Mouse (Mus musculus) spleen, adult 2 months (tissue): ENCODE data around the gene Ptpdc1. TPM values are rescaled to one million over a fixed set of nuclear protein-coding genes. Genes with fewer than 3 reads are reported as not detected.

Experiments used
- DNase-seq, 2 experiments: peaks; one replicate each; pipeline versions ENCODE4 v3.0.0 to v3.0.0-alpha.2; 2012 to 2021; ENCODE audit warnings: low spot score in 2 of 2, low read depth in 1 of 2
- H3K27ac ChIP-seq: fragments of 200-500 bp; 2 replicates; pipeline ENCODE4 v1.5.1; 2012; ENCODE audit warnings: low read length, inconsistent platforms; ENCODE audit not compliant: insufficient read depth
- H3K27me3 ChIP-seq: fragments of 200-500 bp; 2 replicates; pipeline ENCODE4 v1.6.1; 2012; ENCODE audit warnings: mild to moderate bottlenecking, moderate library complexity, low read length, inconsistent platforms; ENCODE audit not compliant: control insufficient read depth, insufficient read depth
- H3K36me3 ChIP-seq: fragments of 200-500 bp; 2 replicates; pipeline ENCODE4 v1.6.1; 2012; ENCODE audit warnings: mild to moderate bottlenecking, low read length, inconsistent platforms; ENCODE audit not compliant: control insufficient read depth, insufficient read depth
- H3K4me1 ChIP-seq: fragments of 200-500 bp; 2 replicates; pipeline ENCODE4 v1.6.1; 2011; ENCODE audit warnings: inconsistent platforms; ENCODE audit not compliant: control insufficient read depth, insufficient read depth, insufficient read length
- H3K4me3 ChIP-seq: fragments of 200-500 bp; 2 replicates; pipeline ENCODE4 v1.5.1; 2011; ENCODE audit warnings: mild to moderate bottlenecking, inconsistent platforms; ENCODE audit not compliant: insufficient read depth, insufficient read length; ENCODE audit errors: extremely low read depth
- CTCF ChIP-seq: fragments of 200-500 bp; IDR thresholded peaks from 2 replicates; pipeline ENCODE4 v1.5.1; 2011; ENCODE audit warnings: mild to moderate bottlenecking, inconsistent platforms; ENCODE audit not compliant: insufficient read depth, insufficient read length, insufficient replicate concordance; ENCODE audit errors: extremely low read depth
- POLR2A ChIP-seq: fragments of 200-500 bp; IDR thresholded peaks from 2 replicates; pipeline ENCODE4 v1.6.1; 2011; ENCODE audit warnings: low read depth, low read length, inconsistent platforms
- WGBS: fragments of 180-500 bp; shearing (Covaris S2); methylation state at CpG from one replicate; pipeline ENCODE4 v1.1.7; 2018; 5-methylcytosine and 5-hydroxymethylcytosine counted together
- polyA plus RNA-seq: library from polyadenylated mRNA; depleted of rRNA; stranded (reverse); fragments of >200 nt; gene quantifications from 2 replicates; pipeline ENCODE4 v1.2.3, GENCODE M21; 2012

Ptpdc1 gene
- polyA plus RNA-seq, 1 experiment: 0.79 TPM

- no peak for TF ChIP-seq CTCF
- TF ChIP-seq POLR2A: no peak
- 89% methylated on average over 5 of the region's 5 CpGs for WGBS
- no peak for DNase-seq
- H3K4me3 ChIP-seq: no peak overlapping the region
- no peak overlapping the region for H3K27ac ChIP-seq
- no peaks in the 10 kb centered on the region for H3K27me3 ChIP-seq
- no peaks in the 10 kb centered on the region; the same call in 1 of the 2 replicates for H3K4me1 ChIP-seq
- H3K36me3 ChIP-seq: no peaks in the 10 kb centered on the region
Observed at GRCm38 (mm10) chr13:48564881-48565600, 60.4 kb downstream of the Ptpdc1 start.

GRCm38 (mm10) chr13:48562336-48562735 is 63.1 kb downstream of the Ptpdc1 start:
- no peaks in the 10 kb centered on the region; the same call in 1 of the 2 replicates for H3K4me1 ChIP-seq
- 90% methylated on average over 5 of the region's 5 CpGs for WGBS

GRCm38 (mm10) chr13:48561481-48561880 is 64.0 kb downstream of the Ptpdc1 start:
- no peak for TF ChIP-seq POLR2A
- TF ChIP-seq CTCF: no peak
- no peak overlapping the region for H3K4me3 ChIP-seq
- no peaks in the 10 kb centered on the region for H3K27me3 ChIP-seq
- H3K4me1 ChIP-seq: no peaks in the 10 kb centered on the region; the same call in 1 of the 2 replicates
- WGBS: 92% methylated on average over 2 of the region's 2 CpGs
- no peak overlapping the region for H3K27ac ChIP-seq
- H3K36me3 ChIP-seq: no peaks in the 10 kb centered on the region
- no peak for DNase-seq

More at GRCm38 (mm10) chr13:48562336-48562735, 63.1 kb downstream of the Ptpdc1 start:
- H3K4me3 ChIP-seq: no peak overlapping the region
- H3K27me3 ChIP-seq: no peaks in the 10 kb centered on the region
- no peaks in the 10 kb centered on the region for H3K36me3 ChIP-seq
- DNase-seq: no peak
- no peak overlapping the region for H3K27ac ChIP-seq
- no peak for TF ChIP-seq POLR2A
- TF ChIP-seq CTCF: no peak

- H3K36me3 ChIP-seq: no peaks in the 10 kb centered on the region
- DNase-seq: no peak
- TF ChIP-seq CTCF: no peak
- TF ChIP-seq POLR2A: no peak
- no peak overlapping the region for H3K27ac ChIP-seq
- no peak overlapping the region for H3K4me3 ChIP-seq
- WGBS: 38% methylated on average over 1 of the region's 1 CpGs
- H3K4me1 ChIP-seq: no peaks in the 10 kb centered on the region
- no peaks in the 10 kb centered on the region for H3K27me3 ChIP-seq
Observed at GRCm38 (mm10) chr13:48555976-48556375, 69.5 kb downstream of the Ptpdc1 start.

GRCm38 (mm10) chr13:48554552-48554951 is 70.9 kb downstream of the Ptpdc1 start:
- H3K36me3 ChIP-seq: no peaks in the 10 kb centered on the region
- H3K4me3 ChIP-seq: no peak overlapping the region
- no peak for TF ChIP-seq CTCF
- 92% methylated on average over 1 of the region's 1 CpGs for WGBS
- no peak for DNase-seq
- H3K27ac ChIP-seq: no peak overlapping the region
- H3K27me3 ChIP-seq: no peaks in the 10 kb centered on the region
- no peaks in the 10 kb centered on the region for H3K4me1 ChIP-seq

- Histone ChIP-seq H3K27ac (no peak overlapping the region), H3K4me1 (no peaks in the 10 kb centered on the region), H3K4me3 (no peak overlapping the region), H3K36me3 (no peaks in the 10 kb centered on the region), H3K27me3 (no peaks in the 10 kb centered on the region)
- WGBS: 88% methylated on average over 5 of the region's 5 CpGs
- TF ChIP-seq CTCF (no peak), POLR2A (no peak)
- DNase-seq: no peak
Observed at GRCm38 (mm10) chr13:48553511-48553910, 72.0 kb downstream of the Ptpdc1 start.

GRCm38 (mm10) chr13:48552181-48553090 is 73.0 kb downstream of the Ptpdc1 start:
- Histone ChIP-seq H3K4me3 (peak overlapping the region; percentile 37), H3K27ac (peak overlapping the region; percentile 38)

More at GRCm38 (mm10) chr13:48552181-48553090, 73.0 kb downstream of the Ptpdc1 start:
- Histone ChIP-seq H3K27me3 (no peaks in the 10 kb centered on the region), H3K4me1 (no peaks in the 10 kb centered on the region), H3K36me3 (no peaks in the 10 kb centered on the region)
- TF ChIP-seq CTCF (no peak), POLR2A (no peak)
- DNase-seq: peak in 1 of 2 experiments; percentile 9
- 41% methylated on average over 21 of the region's 21 CpGs for WGBS
